ENCODE assay signal across 9 mouse cellular contexts in the genomic region with DNA sequence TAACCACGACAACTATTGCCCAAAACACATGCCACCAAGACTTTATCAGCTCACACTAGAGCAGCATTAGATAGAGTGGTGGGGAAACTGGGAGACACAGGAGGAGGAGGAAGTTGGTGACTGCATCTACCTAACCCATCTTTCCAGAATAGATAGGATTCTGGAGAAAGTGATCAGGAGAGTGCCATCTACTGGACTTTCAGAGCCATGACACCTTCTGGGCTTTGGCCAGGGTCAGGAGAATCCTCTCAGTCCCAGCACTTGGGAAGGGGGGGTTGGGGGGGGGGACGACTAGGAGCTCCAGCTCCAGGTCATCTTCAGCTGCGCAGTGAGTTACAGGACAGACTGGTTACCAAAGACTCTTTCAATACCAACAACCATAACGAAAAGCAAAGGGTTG. TPM values are rescaled to one million over a fixed set of nuclear protein-coding genes. Genes with fewer than 3 reads are reported as not detected.
DNase-seq lines count a peak whose midpoint lies in the region; ATAC-seq and TF ChIP-seq lines count a peak whose summit lies in the region.
"Had no signal": no experiment of that assay in that cellular context is flagged by ENCODE, and none has a peak within 500 bp of the region (broad histone marks: within the 10 kb centered on the region; RNA-seq: fewer than 3 reads in every experiment).

No protein-coding gene starts in this region.

- no peak for ATAC-seq in megakaryocyte-erythroid progenitor cell, adult 5-6 weeks (replicated peaks; ENCODE audit: low FRiP score, low TSS enrichment, poor library complexity, severe bottlenecking)

- H3ac ChIP-seq in C2C12 (ENCODE audit: control insufficient read depth, insufficient read length, low read depth): no peak overlapping the region

- DNase-seq in cerebellum, postnatal 14 days: peak; percentile 55 to 70
- DNase-seq in cerebellum, adult 11-12 months: no peak
- no peak for DNase-seq in layer of hippocampus, adult 2 months (ENCODE audit: low spot score in 2 of 2)
- DNase-seq in layer of hippocampus, adult 9-11 months: no peak
- peak; percentile 65 for DNase-seq in embryo, embryonic 10.5 days (ENCODE audit: low spot score)
- no peak for DNase-seq in right cerebral cortex, adult 2 months (ENCODE audit: low spot score in 2 of 2)

- no peaks in the 10 kb centered on the region for H3K79me3 ChIP-seq in C2C12 (ENCODE audit: low read depth)

- no peaks in the 10 kb centered on the region for H3K36me3 ChIP-seq in C2C12 (ENCODE audit: control insufficient read depth, insufficient read depth)

- H3K4me3 ChIP-seq in layer of hippocampus, adult 2 months: no peak overlapping the region
- no peak overlapping the region for H3K4me3 ChIP-seq in C2C12 (ENCODE audit: insufficient read depth, poor library complexity, severe bottlenecking)
- H3K4me3 ChIP-seq: limb, embryonic 12.5 days had no signal

- H3K27ac ChIP-seq in layer of hippocampus, adult 2 months: no peak overlapping the region
- H3K27ac ChIP-seq: limb, embryonic 12.5 days had no signal

- no peaks in the 10 kb centered on the region for H3K79me2 ChIP-seq in C2C12 (ENCODE audit: control insufficient read depth, insufficient read depth)

- H3K27me3 ChIP-seq in C2C12 (ENCODE audit: control insufficient read depth, insufficient read depth, insufficient read length): no peaks in the 10 kb centered on the region
- H3K27me3 ChIP-seq: limb, embryonic 12.5 days had no signal

- peak; percentile 81 for TF ChIP-seq CTCF in layer of hippocampus, adult 2 months (conservative IDR thresholded peaks at IDR 0.05)
- peak; percentile 24 for TF ChIP-seq CTCF in C2C12 (IDR thresholded peaks at IDR 0.05; ENCODE audit: control insufficient read depth, insufficient read depth, insufficient read length)

TF ChIP-seq in C2C12, 6 proteins besides CTCF, POLR2A, EP300 and RAD21:
- no peak for TF ChIP-seq USF1 (IDR thresholded peaks at IDR 0.05; ENCODE audit: low read depth)
- TF ChIP-seq CEBPB (IDR thresholded peaks at IDR 0.05; ENCODE audit: low read depth): no peak
- no peak for TF ChIP-seq MYOD1 (IDR thresholded peaks at IDR 0.05; ENCODE audit: control insufficient read depth, insufficient read length, low read depth)
- TF ChIP-seq MYOG (IDR thresholded peaks at IDR 0.05; ENCODE audit: control insufficient read depth, extremely low read depth, insufficient read length): no peak
- TF ChIP-seq FOSL1 (IDR thresholded peaks at IDR 0.05; ENCODE audit: insufficient read depth, low read length, poor library complexity, severe bottlenecking): no peak
- no peak for TF ChIP-seq MAX (IDR thresholded peaks at IDR 0.05)
TF ChIP-seq in C2C12: peak in this region for 0.

RNA-seq across cellular contexts. Expression of a gene that starts 19.8 kb away (rescaled TPM):
- total RNA-seq in layer of hippocampus, adult 2 months (2021): 10 to 100 TPM; 28.5 to 32.0 TPM
- 1.1 TPM for polyA plus RNA-seq in C2C12 (2012; fragmentation: generic; extraction: Trizol)
- total RNA-seq in megakaryocyte-erythroid progenitor cell, adult 5-6 weeks (2014; fragmentation: Nextera tagmentation): 0.25 TPM in 1 of 2 replicates, not detected in the other
- total RNA-seq in megakaryocyte-erythroid progenitor cell, adult 5-6 weeks (2017): 0.14 and 0.30 TPM in 2 replicates

RNA-seq across cellular contexts. Expression of a gene that starts 56.6 kb away (rescaled TPM):
- 10 to 100 TPM; 16.7 to 20.7 TPM for total RNA-seq in layer of hippocampus, adult 2 months (2021)
- 28.8 TPM for polyA plus RNA-seq in C2C12 (2012; fragmentation: generic; extraction: Trizol)
- total RNA-seq in megakaryocyte-erythroid progenitor cell, adult 5-6 weeks (2014; fragmentation: Nextera tagmentation): 55.9 and 70.8 TPM in 2 replicates
- 85.3 and 89.6 TPM in 2 replicates for total RNA-seq in megakaryocyte-erythroid progenitor cell, adult 5-6 weeks (2017)

Comparison
In these comparisons a context has a peak if more than half of its experiments do, and no peak if none do; other contexts are left out.
1. DNase-seq: peak in cerebellum, postnatal 14 days (2 of 2) and embryo, embryonic 10.5 days (single experiment); none in cerebellum, adult 11-12 months (single experiment), layer of hippocampus, adult 2 months (0 of 2), layer of hippocampus, adult 9-11 months (single experiment) and right cerebral cortex, adult 2 months (0 of 2).
2. RNA of a gene that starts 19.8 kb away (total RNA-seq): 28.5 to 32.0 TPM in layer of hippocampus, adult 2 months; 0.14 to 0.30 TPM in megakaryocyte-erythroid progenitor cell, adult 5-6 weeks; every median in the first group is over 10 times any median in the second.